Mouse (Mus musculus) gastrocnemius, postnatal 14 days (tissue): ENCODE data around the gene Cops2. TPM values are rescaled to one million over a fixed set of nuclear protein-coding genes. Genes with fewer than 3 reads are reported as not detected.

ENCODE experiments used
- DNase-seq: peaks from one replicate; pipeline ENCODE4 v3.0.0; 2021; ENCODE audit warnings: mixed read lengths
- intact Hi-C: fragments of 180-260 bp; cut with DNase I; formaldehyde crosslinking; loops from one replicate; pipeline ENCODE4 v1.15.1; 2025; ENCODE audit warnings: low total_unique reads
- total RNA-seq, 2 experiments: library from RNA; stranded (reverse); gene quantifications; 2 replicates each; pipeline ENCODE4 v1.2.3; 2021

Cops2 gene
- total RNA-seq, 2 experiments from 2014 or later: 88.8 to 94.1 TPM

DNA sequence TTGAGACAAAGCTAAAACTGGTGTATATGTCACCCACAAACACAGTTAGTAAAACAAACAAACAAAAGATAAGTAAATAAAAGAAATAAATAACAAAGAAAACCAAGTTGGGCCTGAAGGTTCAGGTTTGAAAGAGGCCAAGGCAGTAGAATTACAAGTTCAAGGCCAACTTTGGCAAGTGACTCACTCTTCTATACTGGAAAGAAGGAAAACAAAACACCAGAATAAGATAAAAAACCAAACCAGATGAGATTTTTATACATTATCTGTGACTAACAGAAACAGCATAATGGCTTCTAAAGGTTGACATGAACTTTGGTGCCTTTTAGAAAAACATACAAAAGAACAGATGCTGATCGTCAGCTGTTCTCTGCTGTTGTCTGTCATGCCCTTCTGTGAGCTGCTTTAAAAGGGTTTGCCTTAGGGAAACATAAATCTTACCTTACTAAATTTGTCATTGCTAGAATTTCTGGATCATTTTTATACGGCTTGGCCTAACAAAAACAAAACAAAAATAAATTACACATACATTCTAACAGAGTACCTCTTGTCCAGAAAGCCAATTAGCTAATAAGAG, 20.1 kb downstream of the Cops2 start:
- intact Hi-C loops: loop anchor here (10.0 kb wide), 1 partner anchor 74 kb away; no protein-coding TSS in a partner anchor
- DNase-seq: no peak

GRCm38 (mm10) chr2:125838091-125838490, 20.8 kb downstream of the Cops2 start:
- DNase-seq: no peak
- intact Hi-C loops: loop anchor here (10.0 kb wide), 1 partner anchor 73 kb away; no protein-coding TSS in a partner anchor

DNA sequence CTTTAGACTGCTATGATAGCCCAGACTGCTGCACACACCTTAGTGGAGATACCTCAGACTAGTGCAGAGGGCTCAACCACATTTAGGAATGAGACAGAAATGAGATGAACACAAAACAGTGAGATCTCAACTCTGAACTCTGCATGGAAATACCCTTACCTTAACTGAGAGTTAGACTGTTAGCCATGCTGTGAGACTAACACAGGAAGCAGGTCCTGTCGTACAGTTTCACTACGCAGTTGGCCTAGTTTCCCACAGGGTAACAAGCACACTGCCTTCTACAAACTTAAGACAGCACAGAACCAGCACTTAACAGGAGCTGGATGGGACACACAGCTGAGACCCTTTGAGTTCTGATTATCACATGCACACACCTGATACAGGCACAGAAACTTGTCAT, 29.0 kb downstream of the Cops2 start:
- intact Hi-C loops: loop anchor here (10.0 kb wide), 1 partner anchor 65 kb away; no protein-coding TSS in a partner anchor
- DNase-seq: no peak

DNA sequence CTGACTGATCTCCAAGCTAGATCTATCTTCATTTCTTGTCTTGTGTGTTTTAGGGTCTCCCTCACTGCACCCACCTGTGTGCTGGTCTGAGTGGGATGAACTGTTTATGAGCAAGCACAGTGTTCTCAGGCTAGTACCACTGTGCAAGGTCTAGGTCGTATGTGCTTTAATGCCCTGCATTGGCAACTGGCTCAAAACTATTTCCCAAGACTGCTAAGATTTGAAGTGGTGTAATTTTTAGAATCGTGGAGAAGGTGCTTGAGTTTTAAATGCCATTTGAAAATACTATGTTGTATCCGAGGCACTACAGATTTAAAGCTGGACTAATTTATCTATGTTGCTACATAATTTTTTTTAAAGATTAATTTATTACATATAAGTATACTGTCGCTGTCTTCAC, 31.0 kb downstream of the Cops2 start:
- no peak for DNase-seq
- intact Hi-C loops: no loop called here

DNA sequence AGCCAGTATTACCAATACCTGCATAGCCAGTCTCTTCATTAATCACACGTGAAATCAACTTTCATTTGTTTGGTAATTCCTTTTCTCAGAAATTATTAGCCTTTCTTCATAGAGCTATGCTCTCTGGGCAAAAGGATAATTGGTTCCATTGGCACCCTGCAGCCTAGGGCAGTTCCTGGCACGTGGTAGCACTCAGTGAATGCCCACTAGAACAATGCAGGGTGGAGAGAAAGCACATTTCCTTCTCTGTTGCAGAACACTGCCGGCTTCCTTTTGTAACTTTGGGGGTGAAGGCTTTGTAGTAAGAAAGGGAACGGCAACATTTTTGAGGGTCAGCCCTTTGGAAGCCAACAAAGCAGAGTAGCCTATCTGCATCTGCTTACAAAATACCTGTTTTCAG, 32.7 kb downstream of the Cops2 start:
- DNase-seq: no peak
- intact Hi-C loops: no loop called here

- DNase-seq: no peak
- intact Hi-C loops: no loop called here
These were observed 38.5 kb downstream of the Cops2 start for GRCm38 (mm10) chr2:125820397-125820796.

GRCm38 (mm10) chr2:125813972-125814595, 44.9 kb downstream of the Cops2 start:
- intact Hi-C loops: no loop called here

GRCm38 (mm10) chr2:125811332-125811731, 47.6 kb downstream of the Cops2 start:
- intact Hi-C loops: no loop called here
- DNase-seq: no peak

More at GRCm38 (mm10) chr2:125813972-125814595, 44.9 kb downstream of the Cops2 start:
- no peak for DNase-seq

- no peak for DNase-seq
- intact Hi-C loops: no loop called here
These were observed 49.4 kb downstream of the Cops2 start for GRCm38 (mm10) chr2:125809551-125809950.

DNA sequence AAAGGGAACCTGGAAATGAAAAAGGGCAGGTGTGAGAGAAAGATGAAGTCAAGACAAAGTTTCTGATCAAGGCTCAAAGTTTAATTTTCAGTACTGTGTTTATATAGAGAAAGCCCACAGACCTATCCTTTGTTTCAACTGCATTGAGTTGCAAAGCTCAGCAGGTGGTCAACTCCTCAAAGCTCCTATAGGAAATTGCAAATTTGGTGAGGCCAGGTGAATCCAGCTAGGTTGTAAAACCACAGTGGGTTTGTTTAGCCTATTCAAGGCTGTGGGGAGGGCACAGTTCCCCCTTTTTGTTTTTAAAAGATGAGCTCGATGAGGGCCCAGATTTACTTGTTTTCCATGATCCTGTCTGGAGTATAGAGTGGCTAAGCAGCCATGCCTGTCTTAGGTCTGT, 53.1 kb downstream of the Cops2 start:
- DNase-seq: no peak
- intact Hi-C loops: no loop called here

DNA sequence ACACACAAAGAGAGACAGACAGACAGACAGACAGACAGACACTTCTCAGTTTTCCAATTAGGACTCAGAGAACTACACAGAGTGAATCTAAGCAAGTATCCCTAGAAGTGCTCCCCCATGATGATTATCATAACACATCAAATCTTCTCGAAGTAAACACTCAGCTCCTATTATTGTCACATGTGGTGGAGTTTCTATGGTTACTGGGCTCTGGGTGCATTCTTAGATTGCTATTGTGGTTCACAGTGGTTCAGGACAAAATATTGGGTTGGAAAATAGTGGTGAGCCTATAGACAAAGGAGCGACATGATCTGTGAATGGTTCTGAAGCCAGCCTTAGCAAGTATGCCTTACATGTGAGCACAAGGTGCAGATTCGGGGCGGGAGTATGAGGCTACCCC, 57.0 kb downstream of the Cops2 start:
- no peak for DNase-seq
- intact Hi-C loops: no loop called here

DNA sequence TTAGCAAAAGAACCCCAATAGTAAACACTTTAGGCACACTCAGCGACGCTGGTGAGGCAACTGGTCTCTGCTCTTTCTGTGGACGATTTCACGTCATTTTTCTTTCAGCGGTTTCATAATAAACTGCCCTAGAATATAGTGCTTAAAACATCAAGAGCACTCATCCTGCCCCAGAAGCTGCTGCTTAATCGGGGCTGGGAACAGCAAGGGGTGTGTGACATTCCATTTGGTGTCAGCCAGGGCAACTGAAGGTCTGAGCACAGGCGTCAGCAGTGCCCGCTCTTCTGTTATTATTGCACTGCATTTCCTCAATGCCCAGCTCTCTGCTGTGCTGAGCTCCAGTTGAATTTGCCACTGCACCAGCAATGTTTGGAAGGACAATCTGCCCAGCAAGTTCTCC, 57.9 kb downstream of the Cops2 start:
- DNase-seq: no peak

DNA sequence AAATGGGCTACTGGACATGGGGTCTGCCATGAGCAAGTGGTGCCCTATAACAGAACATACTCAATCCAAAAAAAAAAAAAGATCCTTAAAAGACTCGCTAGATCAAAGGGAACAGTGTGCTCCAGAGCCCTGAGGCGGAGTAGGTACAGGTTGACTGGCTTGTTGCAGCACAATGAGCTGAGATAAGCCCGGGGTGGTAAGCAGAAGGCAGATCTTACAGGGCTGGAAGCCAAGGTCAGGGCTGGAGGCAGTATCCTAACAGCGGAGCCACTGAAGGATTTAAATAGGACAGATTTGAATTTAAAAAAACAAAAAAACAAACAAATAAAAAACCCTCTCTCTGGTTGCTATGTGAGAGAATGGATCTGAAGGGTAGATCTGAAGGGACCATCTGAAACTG, 58.5 kb downstream of the Cops2 start:
- DNase-seq: no peak
- intact Hi-C loops: no loop called here

More for the DNA sequence above, 57.9 kb downstream of the Cops2 start:
- intact Hi-C loops: no loop called here

DNA sequence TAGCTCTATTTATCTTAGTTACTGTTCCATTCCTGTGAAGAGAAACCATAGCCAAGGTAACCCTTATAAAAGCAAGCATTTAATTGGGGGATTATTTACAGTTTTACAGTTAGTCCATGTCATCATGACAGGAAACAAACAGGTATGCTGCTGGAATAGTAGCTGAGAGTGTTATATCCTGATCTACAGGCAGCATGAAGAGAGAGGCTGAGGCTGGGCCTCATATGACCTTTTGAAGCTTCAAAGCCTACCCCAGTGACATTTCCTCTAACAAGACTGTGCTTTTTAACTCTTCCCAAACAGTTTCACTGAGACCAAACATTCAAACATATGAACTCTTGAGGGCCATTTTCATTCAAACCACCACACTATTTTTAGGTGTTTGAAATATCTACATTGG, 61.1 kb downstream of the Cops2 start:
- DNase-seq: no peak
- intact Hi-C loops: no loop called here

GRCm38 (mm10) chr2:125795118-125795517, 63.8 kb downstream of the Cops2 start:
- no peak for DNase-seq
- intact Hi-C loops: no loop called here

GRCm38 (mm10) chr2:125794166-125794565, 64.8 kb downstream of the Cops2 start:
- intact Hi-C loops: no loop called here
- no peak for DNase-seq

DNA sequence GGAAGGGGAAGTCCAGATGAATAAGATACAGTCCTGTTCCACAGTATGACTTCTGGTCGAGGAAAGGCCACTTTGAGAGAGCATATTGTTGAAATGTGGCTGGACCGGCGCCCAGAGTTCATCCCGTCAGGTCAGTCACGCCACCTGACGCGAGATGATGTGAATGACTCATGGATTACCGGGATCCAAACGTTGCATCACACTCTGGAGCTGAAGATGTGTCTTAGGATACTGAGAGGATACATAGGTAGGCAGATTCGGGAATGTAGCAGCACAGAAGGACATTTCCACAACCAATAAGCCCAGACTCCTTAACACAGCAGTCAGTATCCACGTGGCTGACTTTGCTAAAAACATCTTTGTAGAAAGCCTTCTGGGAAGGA, 66.1 kb downstream of the Cops2 start:
- intact Hi-C loops: no loop called here
- no peak for DNase-seq

DNA sequence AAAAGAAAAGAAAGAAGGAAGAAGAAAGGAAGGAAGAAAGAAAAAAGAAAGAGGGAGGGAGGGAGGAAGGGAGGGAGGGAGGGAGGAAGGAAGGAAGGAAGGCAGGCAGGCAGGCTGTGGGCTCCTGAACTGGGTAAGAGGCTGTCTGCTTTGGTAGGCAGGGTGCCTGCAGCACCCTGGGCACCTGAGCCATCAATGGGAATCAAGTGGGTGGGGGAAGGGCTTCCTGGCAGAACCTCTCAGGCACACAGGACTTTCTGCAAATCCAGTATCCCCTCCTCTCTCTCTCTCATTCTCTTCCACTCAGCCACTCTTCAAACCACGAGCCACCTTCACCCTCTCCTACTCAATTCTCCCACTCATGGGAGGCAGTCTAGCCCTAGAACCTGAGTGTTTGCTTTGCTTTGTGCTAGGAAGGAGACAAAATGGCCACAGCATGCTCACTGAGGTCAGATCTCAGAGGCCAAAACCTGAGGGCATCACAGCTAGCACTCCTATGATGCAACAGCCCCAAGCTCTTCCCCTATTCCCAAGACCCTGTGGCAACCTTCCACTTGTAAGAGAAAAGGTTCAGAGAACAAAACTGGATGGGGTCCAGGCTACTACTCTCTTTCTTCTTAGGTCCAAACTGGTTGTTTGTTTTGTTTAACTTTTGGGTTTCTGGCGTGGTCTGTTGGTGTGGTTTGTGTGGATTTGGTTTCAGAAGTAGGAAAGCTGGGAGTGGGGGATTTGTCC, 66.6 kb downstream of the Cops2 start:
- intact Hi-C loops: no loop called here
- no peak for DNase-seq

DNA sequence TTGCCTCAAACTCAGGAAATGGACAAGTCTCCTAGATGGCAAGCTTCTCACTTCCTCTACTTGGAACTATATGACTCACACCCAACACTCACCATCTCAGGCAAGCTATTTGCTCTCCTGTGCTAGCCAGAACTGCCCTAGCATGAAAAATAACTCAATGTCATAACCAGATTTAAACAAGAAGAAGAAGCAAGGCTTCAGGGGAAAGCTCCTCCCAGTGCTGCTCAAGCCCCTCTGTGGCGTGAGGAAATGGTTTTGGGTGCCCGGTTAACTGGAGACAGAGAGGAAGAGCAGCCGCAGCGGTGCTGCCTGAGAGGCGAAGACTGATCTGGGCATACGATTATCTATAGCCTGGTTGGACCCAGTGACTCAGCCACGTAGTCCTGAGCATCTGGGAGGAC, 67.5 kb downstream of the Cops2 start:
- intact Hi-C loops: no loop called here
- DNase-seq: no peak

DNA sequence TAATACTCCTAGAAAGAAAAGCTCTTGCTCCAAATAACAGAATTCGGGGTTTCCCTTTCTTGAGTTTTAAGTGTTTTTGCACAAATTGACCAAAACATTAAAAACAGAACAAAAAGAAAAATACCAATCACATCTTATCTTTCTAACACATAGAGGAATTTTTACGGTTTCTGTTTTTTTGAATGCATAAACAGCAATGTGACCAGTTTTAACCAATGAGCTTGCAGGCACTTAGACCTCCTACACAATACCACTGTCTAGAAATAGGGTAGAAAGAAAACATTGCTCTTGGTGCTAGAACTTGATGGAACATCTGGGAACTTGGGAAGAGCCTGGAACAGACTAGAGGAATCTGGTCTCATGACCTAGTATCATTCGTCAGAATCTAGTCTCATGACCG, 68.7 kb downstream of the Cops2 start:
- no peak for DNase-seq
- intact Hi-C loops: no loop called here

DNA sequence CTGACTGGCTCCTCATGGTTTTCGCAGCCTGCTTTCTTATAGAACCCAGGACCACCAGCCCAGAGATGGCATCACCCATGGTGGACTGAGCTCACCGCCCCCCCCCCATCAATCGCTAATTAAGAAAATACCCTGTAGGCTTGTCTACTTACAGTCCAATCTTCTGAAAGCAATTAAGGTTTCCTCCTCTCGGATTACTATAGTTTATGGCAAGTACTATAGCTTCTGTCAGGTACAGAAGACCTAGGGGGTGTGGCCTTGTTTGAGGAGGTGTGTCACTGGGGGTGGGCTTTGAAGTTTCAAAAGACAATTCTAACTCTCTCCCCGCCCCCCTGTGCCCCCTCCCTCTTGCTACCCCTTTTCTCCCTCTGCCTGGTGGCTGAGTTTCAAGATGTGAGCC, 69.7 kb downstream of the Cops2 start:
- intact Hi-C loops: no loop called here
- no peak for DNase-seq
